Mouse (Mus musculus): ENCODE measurements around the gene Pimreg.

Gene Pimreg

DNA sequence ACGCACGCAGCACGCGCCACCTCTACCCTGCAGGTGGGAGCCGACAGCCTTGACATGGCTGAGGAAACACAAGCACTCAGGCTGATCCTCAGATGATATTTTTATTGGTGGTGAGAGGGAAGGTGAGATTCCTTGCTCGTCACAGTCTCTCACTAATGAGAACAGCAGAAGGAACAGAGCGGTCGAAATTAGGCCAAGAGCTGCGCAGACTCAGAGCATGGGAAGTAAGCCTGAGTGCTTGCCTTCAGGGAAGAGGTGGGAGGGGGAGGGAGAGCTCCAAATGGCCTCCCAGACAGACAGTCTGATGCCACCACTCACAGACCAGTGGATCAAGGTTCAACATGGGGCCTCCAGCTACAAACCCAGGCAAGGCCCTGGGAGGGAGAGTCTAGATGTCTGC, 15.3 kb upstream of the Pimreg start:
- in situ Hi-C loops (cut with MboI; ENCODE audit: unreplicated experiment in 2 of 2): loop anchor here (10.0 to 25.0 kb wide), 3 partner anchors 352 to 1014 kb away; partner anchors contain the start of genes Derl2 (in 2 of the 2), Dhx33 (in 2 of the 2) and Mis12 (in 2 of the 2)

DNA sequence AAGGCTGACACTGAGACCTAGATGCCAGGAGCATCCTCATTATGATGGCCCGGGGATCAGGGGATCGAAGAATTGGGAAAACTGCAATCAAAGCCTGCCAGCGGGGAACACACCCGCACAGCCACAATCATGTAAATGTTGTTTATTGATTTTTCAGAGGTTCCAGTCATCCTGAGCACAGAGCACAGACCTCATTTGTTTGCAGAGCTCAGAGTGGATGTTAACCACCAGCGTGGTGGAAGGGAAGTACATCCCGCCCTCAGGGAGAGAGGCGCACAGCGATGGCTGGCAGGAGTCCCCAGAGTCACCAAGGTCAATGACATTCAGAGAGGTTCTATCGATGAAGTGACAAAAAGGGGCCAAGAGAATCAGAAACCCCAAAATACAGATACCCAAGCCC, 14.0 kb upstream of the Pimreg start:
- in situ Hi-C loops (cut with MboI; ENCODE audit: unreplicated experiment in 2 of 2): loop anchor here (10.0 to 25.0 kb wide), 3 partner anchors 353 to 1016 kb away; partner anchors contain the start of genes Derl2 (in 2 of the 2), Dhx33 (in 2 of the 2) and Mis12 (in 2 of the 2)

DNA sequence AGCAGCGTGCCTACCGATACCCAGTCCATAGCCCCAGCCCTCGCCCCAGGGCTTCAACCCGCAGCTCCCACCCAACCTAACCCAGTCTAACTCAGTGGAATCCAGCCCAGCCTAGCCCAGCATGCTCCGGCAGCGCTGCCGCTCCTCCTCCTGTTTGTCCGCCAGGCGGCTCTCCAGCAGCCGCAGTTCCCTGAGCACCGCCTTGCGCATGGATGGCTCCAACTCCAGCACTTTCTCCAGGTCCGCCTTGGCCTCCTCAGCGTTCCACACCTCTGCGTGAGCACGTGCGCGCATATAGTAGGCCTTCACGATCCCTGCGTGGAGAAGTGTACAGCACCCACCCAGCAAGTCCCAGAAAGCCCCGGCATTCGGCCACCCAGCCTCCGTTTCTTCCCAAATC, 12.7 kb upstream of the Pimreg start:
- in situ Hi-C loops (cut with MboI; ENCODE audit: unreplicated experiment in 2 of 2): loop anchor here (10.0 to 25.0 kb wide), 3 partner anchors 354 to 1017 kb away; partner anchors contain the start of genes Derl2 (in 2 of the 2), Dhx33 (in 2 of the 2) and Mis12 (in 2 of the 2)

DNA sequence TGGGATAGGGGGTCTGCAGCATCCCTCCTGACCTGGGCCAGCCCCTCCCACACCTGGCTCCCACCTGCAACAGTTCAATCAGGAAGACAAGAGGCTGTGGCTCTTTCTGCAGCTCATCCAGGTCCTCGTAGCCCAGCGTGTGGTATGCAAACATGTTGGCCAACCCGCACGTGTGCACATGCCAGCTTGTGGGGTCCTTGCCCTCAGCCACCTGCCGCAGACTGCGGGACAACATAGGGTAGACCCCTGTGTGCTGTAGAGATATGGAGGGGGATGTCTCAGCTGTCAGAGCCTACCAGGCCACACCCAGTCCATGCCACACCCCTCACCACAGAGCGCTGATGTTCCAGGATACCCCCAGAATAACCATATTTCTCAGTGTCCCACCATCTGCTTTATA, 10.5 kb upstream of the Pimreg start:
- in situ Hi-C loops (cut with MboI; ENCODE audit: unreplicated experiment in 2 of 2): loop anchor here (25.0 kb wide), 1 partner anchor 1019 kb away; the partner anchor contains the start of genes Derl2 (in 2 of the 2), Dhx33 (in 2 of the 2) and Mis12 (in 2 of the 2)

DNA sequence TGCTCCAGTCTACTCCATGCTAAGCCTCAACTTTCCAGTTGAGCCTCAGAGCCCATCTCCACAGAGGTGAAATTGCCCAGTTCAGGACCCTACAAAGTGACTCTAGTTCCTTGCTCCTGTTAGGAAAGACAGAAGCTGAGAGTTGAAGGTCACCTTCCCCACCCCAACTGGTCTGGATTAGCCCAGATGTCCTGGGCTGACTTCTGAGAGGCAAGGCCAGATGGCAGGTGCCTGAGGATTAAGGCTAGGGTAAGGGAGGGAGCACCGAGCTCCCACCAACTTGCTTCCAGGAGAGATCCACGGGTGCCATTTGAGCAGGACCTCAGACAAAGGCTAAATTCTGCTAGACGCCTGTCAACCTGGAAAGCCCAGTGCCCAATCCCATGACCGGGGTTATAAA, 9.7 kb upstream of the Pimreg start:
- in situ Hi-C loops (cut with MboI; ENCODE audit: unreplicated experiment in 2 of 2): loop anchor here (25.0 kb wide), 1 partner anchor 1020 kb away; the partner anchor contains the start of genes Derl2 (in 2 of the 2), Dhx33 (in 2 of the 2) and Mis12 (in 2 of the 2)

DNA sequence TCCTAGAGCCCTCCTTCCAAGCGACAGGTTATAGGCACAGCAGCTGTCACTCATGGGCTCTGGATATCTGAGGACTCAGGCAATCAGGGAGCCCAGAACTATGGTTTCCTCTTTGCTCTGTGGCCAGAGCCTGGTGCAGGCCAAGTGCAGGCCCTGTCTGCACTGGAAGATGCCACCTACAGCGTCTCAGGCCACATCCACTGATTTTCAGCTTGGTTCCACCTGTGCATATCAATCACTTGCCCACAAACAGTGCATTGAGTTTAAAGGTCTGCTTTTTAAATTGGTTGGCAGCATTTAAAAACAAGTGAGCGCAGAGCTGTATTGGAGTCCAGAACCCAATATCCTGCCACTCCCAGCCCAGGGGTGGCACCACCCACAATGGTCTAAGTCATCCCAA, 9.2 kb upstream of the Pimreg start:
- in situ Hi-C loops (cut with MboI; ENCODE audit: unreplicated experiment in 2 of 2): loop anchor here (25.0 kb wide), 1 partner anchor 1020 kb away; the partner anchor contains the start of genes Derl2 (in 2 of the 2), Dhx33 (in 2 of the 2) and Mis12 (in 2 of the 2)

DNA sequence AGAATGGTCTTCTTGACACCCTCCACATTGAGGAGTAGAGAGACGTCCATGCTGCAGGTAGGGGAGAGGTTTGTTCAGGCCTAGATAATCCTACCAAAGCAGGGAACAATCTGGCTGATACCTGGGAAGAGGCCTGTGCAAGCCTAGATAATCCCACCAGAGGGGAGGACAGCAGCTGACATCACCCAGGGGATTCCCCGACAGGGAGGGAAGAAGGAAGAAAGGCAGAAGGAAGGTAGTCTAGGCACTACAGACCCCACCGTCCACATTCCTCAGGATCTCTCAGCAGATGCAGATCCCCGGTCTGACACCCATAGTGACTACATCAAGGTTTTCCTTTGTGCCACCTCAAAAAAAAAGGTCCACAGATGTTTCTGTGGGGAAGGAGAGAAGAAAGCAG, 4.4 kb upstream of the Pimreg start, which contains the start of gene Aipl1:
Gene Aipl1, minus strand, starts transcription at position 101 of the 400 bp plus-strand sequence.
- in situ Hi-C loops (cut with MboI; ENCODE audit: unreplicated experiment in 2 of 2): loop anchor here (5.0 to 25.0 kb wide), 3 partner anchors 695 to 1025 kb away; partner anchors contain the start of genes Derl2 (in 2 of the 2), Dhx33 (in 2 of the 2) and Mis12 (in 2 of the 2)

DNA sequence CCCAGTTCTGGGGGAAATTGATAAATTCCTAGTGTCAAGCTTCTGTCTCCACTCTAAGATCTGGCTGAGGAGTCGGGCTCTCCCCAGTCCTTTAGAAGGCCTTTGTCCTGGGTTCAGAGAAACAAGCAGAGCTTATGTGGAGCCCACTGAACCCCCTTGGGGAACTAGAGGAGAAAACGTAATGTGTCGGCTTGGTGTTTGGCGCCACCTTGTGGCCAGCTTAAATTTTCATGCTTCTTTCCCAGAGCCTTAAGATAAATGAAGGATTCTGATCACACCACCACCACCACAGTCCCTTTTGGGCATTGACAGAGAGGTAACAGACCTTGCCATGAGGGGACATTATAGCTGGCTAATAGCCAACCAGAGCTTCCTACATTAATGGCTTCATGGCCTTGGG, 3.8 kb upstream of the Pimreg start:
- in situ Hi-C loops (cut with MboI; ENCODE audit: unreplicated experiment in 2 of 2): loop anchor here (5.0 to 25.0 kb wide), 3 partner anchors 696 to 1026 kb away; partner anchors contain the start of genes Derl2 (in 2 of the 2), Dhx33 (in 2 of the 2) and Mis12 (in 2 of the 2)

DNA sequence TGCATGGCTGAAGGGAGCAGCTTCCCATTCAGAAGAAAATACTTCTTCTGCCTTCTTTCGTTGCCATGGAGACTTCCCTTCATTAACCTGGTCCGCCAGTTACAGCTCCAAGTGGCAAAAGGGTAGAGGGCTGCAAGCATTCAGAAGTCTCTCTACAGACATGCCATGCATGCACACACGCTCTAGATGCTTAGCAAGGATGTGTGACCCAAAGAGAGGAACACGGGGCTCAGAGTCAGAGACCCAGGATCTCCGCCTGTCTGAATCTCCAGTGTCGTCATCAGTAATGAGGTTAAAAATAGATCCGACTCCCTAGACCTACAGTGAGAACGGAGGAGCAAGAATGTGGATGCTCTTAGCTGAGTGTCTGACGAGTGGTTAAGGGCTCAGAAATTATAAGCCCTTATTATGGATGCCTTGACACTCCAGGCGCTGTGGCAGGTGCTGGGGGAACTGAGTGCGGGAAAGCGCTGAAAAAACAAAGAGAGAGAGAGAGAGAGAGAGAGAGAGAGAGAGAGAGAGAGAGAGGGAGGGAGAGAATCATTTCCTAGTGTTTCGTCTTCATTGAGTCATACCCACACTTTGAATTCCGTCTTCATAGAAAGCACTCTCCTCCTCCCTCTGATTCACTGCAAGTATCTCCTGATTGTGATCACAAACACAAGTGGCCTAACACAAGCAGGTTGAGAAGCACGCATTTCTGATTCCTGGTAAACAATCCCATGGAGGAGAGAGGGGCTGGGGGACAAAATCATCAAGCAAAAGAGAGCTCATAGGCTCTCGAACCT, 2.0 kb upstream of the Pimreg start:
- in situ Hi-C loops (cut with MboI; ENCODE audit: unreplicated experiment in 2 of 2): loop anchor here (5.0 to 25.0 kb wide), 3 partner anchors 697 to 1027 kb away; partner anchors contain the start of genes Derl2 (in 2 of the 2), Dhx33 (in 2 of the 2) and Mis12 (in 2 of the 2)

DNA sequence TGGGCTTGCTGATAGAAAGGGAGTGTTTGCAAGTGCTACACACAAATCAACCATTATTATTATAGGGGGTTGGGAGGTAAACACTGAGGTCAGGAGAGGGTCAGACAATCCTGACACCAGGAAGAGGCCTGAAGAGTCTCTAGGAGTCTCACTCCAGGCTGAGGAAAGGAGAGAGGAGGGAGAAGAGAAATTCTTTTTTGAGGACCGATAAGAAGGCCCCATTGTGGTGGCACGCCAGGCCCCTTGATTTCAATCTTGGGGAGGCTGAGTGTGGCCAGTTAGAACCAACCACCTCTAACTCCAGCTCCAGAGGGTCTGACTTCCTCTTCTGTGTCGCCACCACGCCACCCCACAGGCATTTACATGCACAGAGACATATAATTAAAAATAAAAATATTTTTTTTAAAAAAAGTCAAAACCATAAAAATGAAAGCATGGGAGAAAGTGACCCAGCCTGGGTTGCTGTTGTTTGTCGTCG, 503 bp upstream of the Pimreg start:
- in situ Hi-C loops (cut with MboI; ENCODE audit: unreplicated experiment in 2 of 2): loop anchor here (25.0 kb wide), 1 partner anchor 1029 kb away; the partner anchor contains the start of genes Derl2 (in 2 of the 2), Dhx33 (in 2 of the 2) and Mis12 (in 2 of the 2)

DNA sequence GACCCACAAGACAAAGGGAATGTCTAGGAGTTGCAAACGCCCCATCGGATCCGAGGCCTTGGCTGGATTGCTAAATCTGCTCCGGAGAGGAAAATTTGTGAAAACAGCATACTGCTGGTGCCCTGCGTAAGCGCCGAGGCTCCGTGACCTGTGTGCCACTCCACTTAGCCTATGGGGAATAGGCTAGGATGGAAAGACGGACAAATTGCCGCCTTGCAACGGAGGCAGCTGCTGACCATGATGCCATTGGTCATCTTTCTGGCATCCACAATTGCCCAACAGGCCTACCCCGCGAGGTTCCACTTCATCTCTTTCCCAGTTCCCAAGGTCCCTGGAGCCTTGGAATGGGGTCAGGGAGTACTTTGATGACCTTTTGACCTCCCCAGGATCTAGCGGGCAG, 799 bp downstream of the Pimreg start:
- in situ Hi-C loops (cut with MboI; ENCODE audit: unreplicated experiment in 2 of 2): loop anchor here (25.0 kb wide), 1 partner anchor 1030 kb away; the partner anchor contains the start of genes Derl2 (in 2 of the 2), Dhx33 (in 2 of the 2) and Mis12 (in 2 of the 2)

DNA sequence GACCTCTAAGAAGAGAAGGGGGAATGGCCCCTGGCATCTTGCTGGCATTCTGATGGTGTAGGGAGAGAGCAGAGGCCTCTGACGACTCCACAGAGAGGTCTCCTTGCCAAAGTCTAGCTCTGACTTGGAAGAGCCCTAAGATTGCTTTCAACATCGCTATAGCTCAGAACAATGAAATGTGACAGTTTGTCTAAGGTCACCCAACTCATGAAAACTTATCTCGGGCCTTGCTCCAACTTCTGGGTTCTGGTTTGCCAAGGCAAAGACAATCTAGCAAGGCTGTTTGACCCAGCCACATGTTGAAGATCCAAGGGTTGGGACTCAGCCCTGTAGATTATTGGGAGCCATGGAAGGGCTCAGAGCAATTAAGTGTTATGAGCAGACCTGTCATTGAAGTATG, 2.4 kb downstream of the Pimreg start:
- in situ Hi-C loops (cut with MboI; ENCODE audit: unreplicated experiment in 2 of 2): loop anchor here (25.0 kb wide), 1 partner anchor 1032 kb away; the partner anchor contains the start of genes Derl2 (in 2 of the 2), Dhx33 (in 2 of the 2) and Mis12 (in 2 of the 2)

DNA sequence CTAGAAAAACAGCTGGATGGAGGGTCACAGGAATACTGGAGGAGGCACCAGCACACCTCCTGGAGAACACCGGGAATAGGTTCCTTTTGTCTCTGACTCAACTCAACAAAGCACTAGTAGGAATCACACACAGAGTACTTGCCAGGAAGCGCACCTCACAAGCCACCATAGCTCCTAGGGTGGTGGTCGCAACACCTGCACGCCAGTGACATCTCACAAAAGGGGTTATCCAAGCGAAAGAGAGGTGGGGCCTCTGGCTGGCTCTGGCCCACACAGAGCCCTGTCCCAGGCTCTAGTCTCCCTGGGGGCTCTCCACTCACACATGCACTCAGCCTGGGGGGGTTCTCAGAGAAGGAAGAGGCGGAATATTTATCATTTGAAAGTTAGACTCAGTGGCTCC, 6.9 kb downstream of the Pimreg start:
- in situ Hi-C loops (cut with MboI; ENCODE audit: unreplicated experiment in 2 of 2): loop anchor here (25.0 kb wide), 1 partner anchor 1036 kb away; the partner anchor contains the start of genes Derl2 (in 2 of the 2), Dhx33 (in 2 of the 2) and Mis12 (in 2 of the 2)

DNA sequence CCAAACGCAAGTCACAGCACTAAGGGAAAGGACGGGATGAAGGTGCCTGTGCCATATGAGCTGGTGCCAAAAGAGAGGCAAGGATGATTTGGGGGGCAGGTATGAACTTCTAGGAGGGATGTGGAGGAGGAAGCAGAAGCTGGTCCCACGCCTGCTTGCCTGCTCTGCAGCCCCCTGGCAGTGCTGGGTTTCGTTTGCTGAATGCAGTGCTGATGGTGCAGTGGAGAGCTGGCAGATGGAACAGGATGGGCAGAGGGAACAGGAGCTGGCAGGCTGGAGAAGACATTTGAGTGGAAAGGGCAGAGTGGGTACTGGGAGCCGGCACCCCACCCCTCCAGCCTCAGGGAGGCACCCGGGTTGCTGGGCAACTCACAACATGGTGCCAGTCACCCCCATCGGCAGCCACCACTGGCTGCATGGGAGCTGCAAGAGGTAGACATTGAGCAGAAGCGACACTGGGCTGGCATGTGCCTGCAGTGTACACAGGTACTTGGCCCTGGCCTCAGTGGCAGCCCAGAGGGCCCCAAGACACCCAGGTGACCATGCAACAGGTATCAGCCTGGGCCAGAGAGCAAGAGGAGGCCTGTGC, 7.4 kb downstream of the Pimreg start:
- in situ Hi-C loops (cut with MboI; ENCODE audit: unreplicated experiment in 2 of 2): loop anchor here (25.0 kb wide), 1 partner anchor 1037 kb away; the partner anchor contains the start of genes Derl2 (in 2 of the 2), Dhx33 (in 2 of the 2) and Mis12 (in 2 of the 2)

DNA sequence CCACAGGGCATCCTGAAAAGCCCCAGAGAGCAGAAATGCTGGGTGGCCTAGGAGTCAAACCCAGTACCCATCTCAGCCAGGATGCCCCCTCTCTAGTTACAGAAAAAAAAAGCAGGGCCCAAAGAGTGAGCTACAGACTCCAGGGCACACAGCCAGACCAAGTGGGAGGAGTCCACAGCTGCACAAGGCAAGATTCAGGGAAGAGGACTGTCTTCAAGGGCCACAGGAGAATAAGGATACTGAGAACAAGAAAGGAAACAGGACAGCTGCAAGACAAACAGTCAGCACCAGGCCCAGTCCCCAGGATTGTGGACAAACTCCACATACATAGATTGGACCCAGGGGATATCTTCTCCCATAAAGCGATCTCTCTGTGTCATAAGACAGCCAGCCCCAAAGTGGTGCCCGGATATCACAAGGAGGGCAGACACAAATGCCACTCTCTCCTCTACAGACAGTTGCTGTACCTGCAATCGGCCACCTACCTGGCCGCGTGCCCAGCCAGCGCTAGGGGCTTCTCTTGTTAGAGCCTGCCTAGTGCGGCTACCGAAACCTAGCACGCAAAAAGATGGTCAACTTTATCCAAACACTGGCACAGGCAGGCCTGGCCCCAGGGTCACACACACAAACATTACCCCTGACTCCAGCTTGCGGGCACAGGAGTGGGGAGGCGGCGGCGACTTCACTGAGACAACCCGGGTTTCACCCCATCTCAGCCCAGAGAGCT, 8.5 kb downstream of the Pimreg start:
- in situ Hi-C loops (cut with MboI; ENCODE audit: unreplicated experiment in 2 of 2): loop anchor here (10.0 to 25.0 kb wide), 4 partner anchors 154 to 512 kb away; partner anchors contain the start of genes 4933427D14Rik (in 1 of the 2), Gm43951 (in 1 of the 2), Spns3 (in 1 of the 2) and Txndc17 (in 1 of the 2)

DNA sequence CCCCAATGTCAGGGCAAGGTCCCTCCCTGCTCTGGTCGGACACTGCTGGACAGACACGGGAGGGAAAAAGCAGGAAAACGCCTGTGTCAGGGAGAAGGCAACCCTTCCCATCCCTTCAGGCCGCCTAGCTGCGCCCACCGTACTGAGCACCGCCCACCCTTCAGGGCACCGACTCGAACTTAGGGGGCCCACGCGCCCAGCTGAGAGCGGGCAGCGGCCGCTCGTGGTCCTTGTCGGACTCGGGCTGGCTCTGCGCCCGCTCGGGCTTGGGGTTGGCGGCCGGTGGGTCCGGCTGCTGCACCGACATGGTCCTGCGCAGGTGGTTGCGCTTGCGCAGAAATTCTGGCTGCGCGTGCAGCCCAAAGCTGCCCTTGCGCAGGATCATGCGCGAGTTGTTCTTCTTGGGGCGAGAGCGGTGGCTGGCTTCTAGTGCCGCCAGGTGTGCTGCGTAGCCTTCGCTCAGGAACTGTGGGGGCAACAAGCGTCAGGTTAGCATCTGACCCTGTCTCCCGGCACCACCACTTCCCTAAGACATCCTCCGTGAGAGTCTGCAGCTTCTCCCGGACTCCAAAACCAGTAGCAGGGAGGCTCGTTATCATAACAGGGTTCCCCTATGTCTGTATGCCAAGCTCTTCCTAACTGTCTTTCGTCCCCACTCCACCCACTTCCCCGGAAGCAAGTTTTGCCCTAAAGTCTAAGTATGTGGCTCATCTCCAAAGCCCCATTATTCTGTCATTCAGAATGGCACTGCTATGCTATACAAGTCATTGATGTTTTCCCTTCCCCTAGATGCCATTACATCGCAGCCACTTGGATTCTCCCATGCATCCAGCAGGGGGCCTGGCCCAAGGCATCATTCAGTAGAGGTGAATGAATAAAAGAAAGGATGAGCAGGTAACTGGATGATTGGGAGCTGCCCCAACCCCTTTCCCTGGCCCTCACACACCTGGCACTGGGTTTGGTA, 9.3 kb downstream of the Pimreg start:
- in situ Hi-C loops (cut with MboI; ENCODE audit: unreplicated experiment in 2 of 2): loop anchor here (10.0 to 25.0 kb wide), 4 partner anchors 154 to 511 kb away; partner anchors contain the start of genes 4933427D14Rik (in 1 of the 2), Gm43951 (in 1 of the 2), Spns3 (in 1 of the 2) and Txndc17 (in 1 of the 2)

DNA sequence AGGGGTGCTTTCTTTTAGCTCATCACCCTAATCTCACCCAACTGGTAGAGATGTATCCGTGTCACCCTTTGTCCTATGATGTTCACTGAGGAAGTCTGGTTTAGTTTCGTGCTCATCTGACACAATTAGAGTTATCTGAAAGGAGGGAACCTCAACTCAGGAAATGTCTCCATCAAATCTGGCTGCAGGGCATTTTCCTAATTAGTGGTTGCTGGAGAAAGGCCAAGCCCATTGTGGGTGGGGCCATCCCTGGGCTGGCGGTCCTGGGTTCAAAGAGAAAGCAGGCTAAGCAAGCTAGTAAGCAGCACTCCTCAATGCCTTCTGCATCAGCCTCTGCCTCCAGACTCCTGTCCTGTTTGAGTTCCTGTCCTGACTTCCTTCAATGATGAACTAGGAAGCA, 10.4 kb downstream of the Pimreg start:
- in situ Hi-C loops (cut with MboI; ENCODE audit: unreplicated experiment in 2 of 2): loop anchor here (10.0 to 25.0 kb wide), 4 partner anchors 153 to 510 kb away; partner anchors contain the start of genes 4933427D14Rik (in 1 of the 2), Gm43951 (in 1 of the 2), Spns3 (in 1 of the 2) and Txndc17 (in 1 of the 2)

Data from v-Abl transformed pro-B cells (cell line).